Mouse (Mus musculus) heart, embryonic 14.5 days (tissue): Measurements from ENCODE around the gene Srsf4. TPM values are rescaled to one million over a fixed set of nuclear protein-coding genes. Genes with fewer than 3 reads are reported as not detected.

Source experiments
- ATAC-seq: fragments of 200-750 bp; cut with Nextera tagmentation; 2 replicates; pipeline ENCODE4 v1.8.0; 2017; ENCODE audit warnings: low read depth, moderate TSS enrichment; ENCODE audit not compliant: insufficient number of reproducible peaks, insufficient read depth, low FRiP score
- H3K27ac ChIP-seq, 2 experiments: fragments of 200-500 bp in 1 of 2; fragments of 300-500 bp in 1 of 2; sonication (generic) in 1 of 2; replicated peaks in 1 of 2; 2 replicates each; pipeline ENCODE4 v1.5.1; 2012 to 2014; ENCODE audit warnings: low read depth in 2 of 2, low read length in 2 of 2, control low read depth in 1 of 2, mild to moderate bottlenecking in 1 of 2, mixed read lengths in 1 of 2; ENCODE audit not compliant: control insufficient read depth in 1 of 2, insufficient read depth in 1 of 2
- H3K27me3 ChIP-seq: fragments of 300-500 bp; sonication (generic); 2 replicates; pipeline ENCODE4 v1.6.1; 2014; ENCODE audit warnings: mild to moderate bottlenecking, low read length, control low read depth; ENCODE audit not compliant: control insufficient read depth, insufficient read depth
- H3K36me3 ChIP-seq: fragments of 300-500 bp; sonication (generic); 2 replicates; pipeline ENCODE4 v1.6.1; 2014; ENCODE audit warnings: mild to moderate bottlenecking, control low read depth, low read length, mixed read lengths; ENCODE audit not compliant: control insufficient read depth, insufficient read depth
- H3K4me1 ChIP-seq, 2 experiments: fragments of 200-500 bp in 1 of 2; fragments of 300-500 bp in 1 of 2; sonication (generic) in 1 of 2; 2 replicates each; pipeline ENCODE4 v1.6.1; 2012 to 2014; ENCODE audit warnings: low read length in 2 of 2, control low read depth in 1 of 2, mixed read lengths in 1 of 2; ENCODE audit not compliant: control insufficient read depth in 2 of 2, insufficient read depth in 2 of 2
- H3K4me2 ChIP-seq: fragments of 300-500 bp; sonication (generic); 2 replicates; pipeline ENCODE4 v1.6.1; 2014; ENCODE audit warnings: mild to moderate bottlenecking, low read length
- H3K4me3 ChIP-seq, 2 experiments: fragments of 200-500 bp in 1 of 2; fragments of 300-500 bp in 1 of 2; sonication (generic) in 1 of 2; 2 replicates each; pipeline ENCODE4 v1.5.1; 2012 to 2014; ENCODE audit warnings: low read length in 2 of 2, mild to moderate bottlenecking in 2 of 2, control low read depth in 1 of 2, low read depth in 1 of 2, moderate library complexity in 1 of 2; ENCODE audit not compliant: control insufficient read depth in 1 of 2, insufficient read depth in 1 of 2
- H3K9ac ChIP-seq: fragments of 300-500 bp; sonication (generic); 2 replicates; pipeline ENCODE4 v1.6.1; 2014; ENCODE audit warnings: mild to moderate bottlenecking, low read length
- H3K9me3 ChIP-seq: fragments of 300-500 bp; sonication (generic); 2 replicates; pipeline ENCODE4 v1.6.1; 2016; ENCODE audit warnings: low read length, control low read depth; ENCODE audit not compliant: control insufficient read depth
- WGBS: fragments of 180-500 bp; shearing (Covaris S2); extraction: QIAGEN DNeasy Blood & Tissue Kit; methylation state at CpG from one replicate; pipeline ENCODE4 v1.1.7; 2014; 5-methylcytosine and 5-hydroxymethylcytosine counted together
- polyA plus RNA-seq: library from polyadenylated mRNA; unstranded; fragments of >200 nt; fragmentation: Nextera tagmentation; extraction: Ambion mirVana; gene quantifications from 2 replicates; pipeline ENCODE4 v1.2.1, GENCODE M21; 2014

Gene Srsf4
- polyA plus RNA-seq, 1 experiment from 2014 or later, result 63.6 TPM

- no peak overlapping the region for H3K4me3 ChIP-seq
Measured at GRCm38 (mm10) chr4:131915821-131916328, 42.5 kb downstream of the Srsf4 start.

DNA sequence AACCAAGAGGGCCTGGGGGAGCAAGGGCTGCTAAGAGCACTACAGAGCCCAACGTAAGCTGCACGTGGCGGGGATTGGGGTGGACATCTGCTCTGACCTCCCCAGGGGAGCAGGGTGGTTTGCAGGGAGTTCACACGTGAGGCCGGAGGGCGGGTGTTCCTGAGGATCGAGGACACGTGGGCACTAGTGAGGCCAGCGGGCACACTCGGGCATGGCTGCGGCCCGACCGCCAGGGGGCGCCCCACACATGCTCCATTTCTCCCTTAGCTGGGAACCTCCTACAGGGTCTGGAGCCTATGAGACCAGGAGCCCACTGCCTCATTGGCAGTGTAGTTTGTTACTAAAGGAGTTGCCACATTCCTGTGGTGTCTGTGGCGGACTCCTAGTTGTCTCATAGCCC is 43.0 kb downstream of the Srsf4 start:
- H3K4me1 ChIP-seq, result peaks cover 34 to 58% of the 10 kb centered on the region in 2 experiments
- no peak overlapping the region for H3K9ac ChIP-seq
- H3K27ac ChIP-seq, result no peak overlapping the region
- 12% methylated on average over 15 of the region's 15 CpGs for WGBS
- H3K9me3 ChIP-seq, result no peaks in the 10 kb centered on the region
- no peaks in the 10 kb centered on the region for H3K36me3 ChIP-seq
- H3K4me2 ChIP-seq, result peak overlapping the region; percentile 38
- no peak overlapping the region for H3K4me3 ChIP-seq
- H3K27me3 ChIP-seq, result peaks cover 21% of the 10 kb centered on the region
- no peak for ATAC-seq

More at GRCm38 (mm10) chr4:131915821-131916328, 42.5 kb downstream of the Srsf4 start:
- no peaks in the 10 kb centered on the region for H3K9me3 ChIP-seq
- peak overlapping the region; percentile 69 for H3K9ac ChIP-seq
- 33% methylated on average over 13 of the region's 13 CpGs for WGBS
- H3K27ac ChIP-seq, result no peak overlapping the region
- ATAC-seq, result no peak
- H3K4me1 ChIP-seq, result peaks cover 36 to 57% of the 10 kb centered on the region in 2 experiments
- peaks cover 21% of the 10 kb centered on the region for H3K27me3 ChIP-seq
- H3K4me2 ChIP-seq, result peak overlapping the region; percentile 77
- H3K36me3 ChIP-seq, result no peaks in the 10 kb centered on the region

DNA sequence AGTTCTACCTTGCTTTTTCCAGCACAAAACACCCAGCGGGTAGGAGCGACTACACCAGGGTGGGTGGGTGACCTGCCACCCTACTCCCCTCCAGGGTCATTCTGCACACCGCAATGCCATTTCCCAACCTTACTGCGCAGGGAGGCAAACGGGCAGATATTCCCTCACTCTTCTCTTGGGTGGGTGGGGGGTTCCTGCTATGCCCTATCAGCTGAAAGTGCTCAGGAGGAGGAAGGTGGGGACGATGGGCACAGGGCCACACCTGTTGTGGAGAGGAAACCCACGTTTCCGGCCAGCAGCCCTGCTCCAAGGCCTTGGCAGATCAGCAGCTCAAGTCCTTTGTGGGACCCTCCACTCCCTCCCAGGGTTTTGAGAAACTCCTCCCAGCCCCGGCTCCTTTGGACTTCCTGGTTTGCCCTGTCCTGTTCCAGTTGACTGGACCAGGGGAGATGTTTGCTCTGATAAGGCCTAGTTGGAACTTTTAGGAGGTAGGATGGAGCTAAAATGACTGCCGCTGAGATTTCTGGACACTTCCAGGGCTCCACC is 43.7 kb downstream of the Srsf4 start:
- no peak overlapping the region for H3K4me3 ChIP-seq
- WGBS, result 81% methylated on average over 10 of the region's 10 CpGs
- H3K9ac ChIP-seq, result no peak overlapping the region
- no peak overlapping the region for H3K27ac ChIP-seq
- no peaks in the 10 kb centered on the region for H3K9me3 ChIP-seq
- H3K27me3 ChIP-seq, result peaks cover 18% of the 10 kb centered on the region
- no peaks in the 10 kb centered on the region for H3K36me3 ChIP-seq
- H3K4me2 ChIP-seq, result no peak overlapping the region
- ATAC-seq, result no peak
- H3K4me1 ChIP-seq, result peaks cover 36 to 63% of the 10 kb centered on the region in 2 experiments

GRCm38 (mm10) chr4:131918026-131918533 is 44.7 kb downstream of the Srsf4 start:
- ATAC-seq, result no peak
- WGBS, result 60% methylated on average over 7 of the region's 7 CpGs
- Histone ChIP-seq H3K27ac (peak overlapping the region; percentile 54 to 91), H3K4me1 (peaks cover 44 to 73% of the 10 kb centered on the region in 2 experiments), H3K4me3 (no peak overlapping the region), H3K9me3 (no peaks in the 10 kb centered on the region), H3K9ac (peak overlapping the region; percentile 36), H3K4me2 (peak overlapping the region; percentile 88), H3K27me3 (peaks cover 14% of the 10 kb centered on the region), H3K36me3 (0 out of 2 replicates have a peak, but pooled peaks cover 7% of the 10 kb centered on the region)

GRCm38 (mm10) chr4:131918711-131919500 is 45.5 kb downstream of the Srsf4 start:
- peak overlapping the region; percentile 81 for H3K9ac ChIP-seq
- no peak overlapping the region for H3K4me3 ChIP-seq
- 8% methylated on average over 15 of the region's 15 CpGs for WGBS

GRCm38 (mm10) chr4:131919506-131920140 is 46.2 kb downstream of the Srsf4 start:
- Histone ChIP-seq H3K4me1 (peaks cover 50 to 82% of the 10 kb centered on the region in 2 experiments), H3K27me3 (peaks cover 11% of the 10 kb centered on the region), H3K4me2 (peak overlapping the region; percentile 88), H3K4me3 (peak overlapping the region; percentile 72 to 75), H3K36me3 (peaks cover 9% of the 10 kb centered on the region; the same call in 1 of the 2 replicates), H3K9me3 (no peaks in the 10 kb centered on the region), H3K27ac (peak overlapping the region; percentile 81 to 91), H3K9ac (peak overlapping the region; percentile 81)
- ATAC-seq, result no peak
- WGBS, result 11% methylated on average over 15 of the region's 15 CpGs

More at GRCm38 (mm10) chr4:131918711-131919500, 45.5 kb downstream of the Srsf4 start:
- Histone ChIP-seq H3K27me3 (peaks cover 11% of the 10 kb centered on the region), H3K9me3 (no peaks in the 10 kb centered on the region), H3K27ac (peak overlapping the region; percentile 71 to 91), H3K4me1 (peaks cover 48 to 80% of the 10 kb centered on the region in 2 experiments), H3K36me3 (0 out of 2 replicates have a peak, but pooled peaks cover 9% of the 10 kb centered on the region), H3K4me2 (peak overlapping the region; percentile 88)
- ATAC-seq, result peak; percentile 78

DNA sequence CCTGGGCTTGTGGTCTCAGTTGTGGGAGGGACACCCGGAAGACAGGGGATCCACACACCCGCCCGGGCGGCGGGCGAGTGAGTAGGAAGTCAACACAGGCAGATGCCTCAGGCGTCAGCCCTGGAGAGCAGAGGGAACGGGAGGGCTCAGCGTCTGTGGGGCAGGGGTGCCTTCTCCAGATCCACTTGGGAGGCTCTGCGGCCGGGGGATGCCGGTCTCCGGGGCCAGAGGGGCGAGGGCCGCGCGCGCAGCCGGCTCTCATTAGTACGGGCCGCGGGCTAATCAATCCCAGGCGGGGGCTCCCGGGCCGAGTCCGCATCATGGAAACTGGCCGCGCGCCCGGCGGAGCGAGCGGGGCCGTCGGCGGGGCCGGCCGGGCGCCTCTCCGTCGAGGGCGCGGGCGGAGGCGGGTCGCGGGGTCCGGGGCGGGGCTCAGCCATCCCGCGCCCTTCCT is 46.8 kb downstream of the Srsf4 start:
- peak; percentile 5; the same call in 1 of the 2 replicates for ATAC-seq
- WGBS, result 1% methylated on average over 46 of the region's 51 CpGs
- H3K36me3 ChIP-seq, result peaks cover 15% of the 10 kb centered on the region
- peak overlapping the region; percentile 81 for H3K9ac ChIP-seq
- peaks cover 11% of the 10 kb centered on the region for H3K27me3 ChIP-seq
- H3K4me3 ChIP-seq, result peak overlapping the region; percentile 72 to 75
- peak overlapping the region; percentile 81 to 91 for H3K27ac ChIP-seq
- no peaks in the 10 kb centered on the region for H3K9me3 ChIP-seq
- peaks cover 51 to 83% of the 10 kb centered on the region in 2 experiments for H3K4me1 ChIP-seq
- peak overlapping the region; percentile 88 for H3K4me2 ChIP-seq
